Mouse (Mus musculus): ENCODE data around the gene Acadl.

The Acadl gene

GRCm38 (mm10) chr1:66862712-66863511 is at the start of gene Acadl:
Gene Acadl, minus strand, starts transcription at chr1:66863277.
- DNase-seq (ENCODE audit: low spot score in 2 of 2): peak; percentile 82 to 88

- no peak for DNase-seq (ENCODE audit: low spot score in 2 of 2)
Observed at GRCm38 (mm10) chr1:66912305-66912704, 49.2 kb upstream of the Acadl start.

- DNase-seq (ENCODE audit: low spot score in 2 of 2): no peak
Observed at GRCm38 (mm10) chr1:66902566-66902965, 39.5 kb upstream of the Acadl start.

GRCm38 (mm10) chr1:66900946-66901345 is 37.9 kb upstream of the Acadl start:
- DNase-seq (ENCODE audit: low spot score in 2 of 2): no peak

- DNase-seq (ENCODE audit: low spot score in 2 of 2): no peak
Observed at GRCm38 (mm10) chr1:66898261-66898660, 35.2 kb upstream of the Acadl start.

- DNase-seq (ENCODE audit: low spot score in 2 of 2): no peak
Observed at GRCm38 (mm10) chr1:66896556-66896955, 33.5 kb upstream of the Acadl start.

- DNase-seq (ENCODE audit: low spot score in 2 of 2): no peak
Observed at GRCm38 (mm10) chr1:66896125-66896524, 33.0 kb upstream of the Acadl start.

GRCm38 (mm10) chr1:66895837-66896118 is 32.7 kb upstream of the Acadl start:
- DNase-seq (ENCODE audit: low spot score in 2 of 2): peak; percentile 36 to 49

- DNase-seq (ENCODE audit: low spot score in 2 of 2): no peak
Observed at GRCm38 (mm10) chr1:66895093-66895836, 32.2 kb upstream of the Acadl start.

GRCm38 (mm10) chr1:66887175-66887574 is 24.1 kb upstream of the Acadl start:
- DNase-seq (ENCODE audit: low spot score in 2 of 2): no peak

- DNase-seq (ENCODE audit: low spot score in 2 of 2): no peak
Observed at GRCm38 (mm10) chr1:66880217-66880616, 17.1 kb upstream of the Acadl start.

- no peak for DNase-seq (ENCODE audit: low spot score in 2 of 2)
Observed at GRCm38 (mm10) chr1:66874740-66875139, 11.7 kb upstream of the Acadl start.

GRCm38 (mm10) chr1:66871591-66871990 is 8.5 kb upstream of the Acadl start:
- DNase-seq (ENCODE audit: low spot score in 2 of 2): peak in 1 of 2 experiments; percentile 30

GRCm38 (mm10) chr1:66865633-66866032 is 2.6 kb upstream of the Acadl start:
- no peak for DNase-seq (ENCODE audit: low spot score in 2 of 2)

- peak in 1 of 2 experiments; percentile 26 for DNase-seq (ENCODE audit: low spot score in 2 of 2)
Observed at GRCm38 (mm10) chr1:66863741-66864495, 841 bp upstream of the Acadl start.

GRCm38 (mm10) chr1:66861764-66862672 is 1.1 kb downstream of the Acadl start:
- DNase-seq (ENCODE audit: low spot score in 2 of 2): no peak

GRCm38 (mm10) chr1:66847506-66847905 is 15.6 kb downstream of the Acadl start:
- DNase-seq (ENCODE audit: low spot score in 2 of 2): no peak

- peak in 1 of 2 experiments; percentile 35 for DNase-seq (ENCODE audit: low spot score in 2 of 2)
Observed at GRCm38 (mm10) chr1:66845690-66846318, 17.3 kb downstream of the Acadl start.

GRCm38 (mm10) chr1:66841938-66842337 is 21.1 kb downstream of the Acadl start:
- DNase-seq (ENCODE audit: low spot score in 2 of 2): no peak

GRCm38 (mm10) chr1:66841510-66841909 is 21.6 kb downstream of the Acadl start:
- DNase-seq (ENCODE audit: low spot score in 2 of 2): no peak

All from urinary bladder, adult 18-20 months (tissue).